Mouse (Mus musculus) heart, postnatal 4 days (tissue): Measurements from ENCODE around the gene Trim52. TPM values are rescaled to one million over a fixed set of nuclear protein-coding genes. Genes with fewer than 3 reads are reported as not detected.
"Not testable (repeated sequence)": the region's sequence is repeated elsewhere in the genome, so short reads cannot be mapped to it uniquely, and the experiment has no call there.

ENCODE experiments used
- DNase-seq: peaks from one replicate; pipeline ENCODE4 v3.0.0; 2021
- total RNA-seq, 2 experiments: library from RNA; stranded (reverse); gene quantifications; 2 replicates each; pipeline ENCODE4 v1.2.3; 2021

Gene Trim52
- total RNA-seq, result not detected

GRCm38 (mm10) chr14:106105980-106106379 lies at the start of gene Trim52:
TSS of gene Trim52 (plus strand) at chr14:106106198.
- no peak for DNase-seq

GRCm38 (mm10) chr14:106072608-106073007 lies 33.4 kb upstream of the Trim52 start:
- no peak for DNase-seq

- peak; percentile 12 for DNase-seq
These were observed 30.6 kb upstream of the Trim52 start for GRCm38 (mm10) chr14:106075181-106076064.

GRCm38 (mm10) chr14:106088480-106089037 lies 17.4 kb upstream of the Trim52 start:
- no peak for DNase-seq

- DNase-seq, result no peak
These were observed 9.2 kb upstream of the Trim52 start for GRCm38 (mm10) chr14:106096816-106097215.

- DNase-seq, result no peak
These were observed 5.1 kb upstream of the Trim52 start for GRCm38 (mm10) chr14:106100858-106101257.

- DNase-seq, result no peak
These were observed 427 bp downstream of the Trim52 start for GRCm38 (mm10) chr14:106106425-106106824.

GRCm38 (mm10) chr14:106119371-106119770 lies 13.4 kb downstream of the Trim52 start:
- no peak for DNase-seq

GRCm38 (mm10) chr14:106136272-106136671 lies 30.3 kb downstream of the Trim52 start:
- no peak for DNase-seq

- no peak for DNase-seq
These were observed 45.2 kb downstream of the Trim52 start for GRCm38 (mm10) chr14:106151188-106151587.

- no peak for DNase-seq
These were observed 49.0 kb downstream of the Trim52 start for GRCm38 (mm10) chr14:106154879-106155576.

GRCm38 (mm10) chr14:106156533-106156932 lies 50.5 kb downstream of the Trim52 start:
- DNase-seq, result no peak

GRCm38 (mm10) chr14:106162331-106162730 lies 56.3 kb downstream of the Trim52 start:
- DNase-seq, result no peak

GRCm38 (mm10) chr14:106163196-106163595 lies 57.2 kb downstream of the Trim52 start:
- no peak for DNase-seq

GRCm38 (mm10) chr14:106163933-106164332 lies 57.9 kb downstream of the Trim52 start:
- not testable (repeated sequence) for DNase-seq

GRCm38 (mm10) chr14:106176879-106177278 lies 70.9 kb downstream of the Trim52 start:
- DNase-seq, result peak; percentile 18

GRCm38 (mm10) chr14:106178245-106178644 lies 72.2 kb downstream of the Trim52 start:
- DNase-seq, result no peak

GRCm38 (mm10) chr14:106179102-106179727 lies 73.2 kb downstream of the Trim52 start:
- DNase-seq, result no peak

- DNase-seq, result no peak
These were observed 73.7 kb downstream of the Trim52 start for GRCm38 (mm10) chr14:106179728-106180125.

GRCm38 (mm10) chr14:106180616-106181015 lies 74.6 kb downstream of the Trim52 start:
- no peak for DNase-seq

- no peak for DNase-seq
These were observed 78.0 kb downstream of the Trim52 start for GRCm38 (mm10) chr14:106183985-106184384.
